Mouse (Mus musculus): Measurements from ENCODE around the gene Gm26992.

DNA sequence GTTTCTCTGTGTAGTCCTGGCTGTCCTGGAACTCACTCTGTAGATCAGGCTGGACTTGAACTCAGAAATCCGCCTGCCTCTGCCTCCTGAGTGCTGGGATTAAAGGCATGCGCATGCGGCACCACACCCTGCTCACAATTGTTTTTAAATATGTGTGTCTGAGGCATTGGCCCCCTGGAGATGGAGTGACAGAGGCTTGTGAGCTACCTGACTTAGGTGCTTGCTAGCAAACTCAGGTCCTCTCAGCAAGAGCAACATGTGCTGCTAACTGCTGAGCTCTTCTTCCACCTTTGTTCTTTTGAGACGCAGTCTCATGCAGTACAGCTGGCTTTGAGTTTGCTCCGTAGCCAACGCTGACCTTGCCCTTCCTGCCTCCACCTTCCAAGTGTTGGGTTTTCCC is 31.0 kb downstream of the Gm26992 start:
- TF ChIP-seq CTCF (IDR thresholded peaks at IDR 0.05; ENCODE audit: low read depth) = no peak
- no peak for TF ChIP-seq EP300 (IDR thresholded peaks at IDR 0.05; ENCODE audit: low read depth)
